Mouse (Mus musculus) hindbrain, postnatal 0 days (tissue): ENCODE data around the gene Pakap. TPM values are rescaled to one million over a fixed set of nuclear protein-coding genes. Genes with fewer than 3 reads are reported as not detected.

Experiments used
- ATAC-seq: fragments of 200-750 bp; cut with Nextera tagmentation; 2 replicates; pipeline ENCODE4 v1.8.0; 2017; ENCODE audit warnings: mild to moderate bottlenecking, moderate TSS enrichment, moderate library complexity
- DNase-seq: peaks from one replicate; pipeline ENCODE4 v3.0.0-alpha.2; 2015; ENCODE audit warnings: low spot score
- H3K27ac ChIP-seq: fragments of 300-500 bp; sonication (generic); 2 replicates; pipeline ENCODE4 v1.5.1; 2014; ENCODE audit warnings: mild to moderate bottlenecking
- H3K27me3 ChIP-seq: fragments of 300-500 bp; sonication (generic); 2 replicates; pipeline ENCODE4 v1.6.1; 2014; ENCODE audit warnings: low read length, mixed read lengths; ENCODE audit not compliant: insufficient read depth
- H3K36me3 ChIP-seq: fragments of 300-500 bp; sonication (generic); 2 replicates; pipeline ENCODE4 v1.6.1; 2014; ENCODE audit warnings: low read length, mixed read lengths; ENCODE audit not compliant: insufficient read depth
- H3K4me1 ChIP-seq: fragments of 300-500 bp; sonication (generic); 2 replicates; pipeline ENCODE4 v1.6.1; 2014; ENCODE audit warnings: antibody characterized with exemption, low read length, mixed read lengths; ENCODE audit not compliant: insufficient read depth
- H3K4me2 ChIP-seq: fragments of 300-500 bp; sonication (generic); 2 replicates; pipeline ENCODE4 v1.6.1; 2014; ENCODE audit warnings: low read depth, mild to moderate bottlenecking, low read length, moderate library complexity, mixed read lengths
- H3K4me3 ChIP-seq: fragments of 300-500 bp; sonication (generic); 2 replicates; pipeline ENCODE4 v1.5.1; 2014; ENCODE audit warnings: low read length
- H3K9ac ChIP-seq: fragments of 300-500 bp; sonication (generic); replicated peaks from 2 replicates; pipeline ENCODE4 v1.6.1; 2014; ENCODE audit warnings: mild to moderate bottlenecking, low read length, moderate library complexity, mixed read lengths
- H3K9me3 ChIP-seq: fragments of 300-500 bp; sonication (generic); 2 replicates; pipeline ENCODE4 v1.6.1; 2016; ENCODE audit warnings: low read length, mixed read lengths
- CTCF ChIP-seq: IDR thresholded peaks from 2 replicates; pipeline ENCODE4 v1.5.1; 2016; ENCODE audit warnings: antibody characterized with exemption, control low read depth, low read depth
- WGBS: fragments of 180-500 bp; shearing (Covaris S2); extraction: QIAGEN DNeasy Blood & Tissue Kit; methylation state at CpG from one replicate; pipeline ENCODE4 v1.1.7; 2014; 5-methylcytosine and 5-hydroxymethylcytosine counted together
- polyA plus RNA-seq: library from polyadenylated mRNA; unstranded; fragments of >200 nt; fragmentation: Nextera tagmentation; extraction: Ambion mirVana; gene quantifications from 2 replicates; pipeline ENCODE4 v1.2.1, GENCODE M21; 2015
- total RNA-seq: library from RNA; depleted of rRNA; stranded (reverse); fragments of >200 nt; gene quantifications from 2 replicates; pipeline ENCODE4 v1.2.3, GENCODE M21; 2014

Pakap gene
- total and polyA plus RNA-seq, 2 experiments from 2014 or later: 9.7 to 14.3 TPM

DNA sequence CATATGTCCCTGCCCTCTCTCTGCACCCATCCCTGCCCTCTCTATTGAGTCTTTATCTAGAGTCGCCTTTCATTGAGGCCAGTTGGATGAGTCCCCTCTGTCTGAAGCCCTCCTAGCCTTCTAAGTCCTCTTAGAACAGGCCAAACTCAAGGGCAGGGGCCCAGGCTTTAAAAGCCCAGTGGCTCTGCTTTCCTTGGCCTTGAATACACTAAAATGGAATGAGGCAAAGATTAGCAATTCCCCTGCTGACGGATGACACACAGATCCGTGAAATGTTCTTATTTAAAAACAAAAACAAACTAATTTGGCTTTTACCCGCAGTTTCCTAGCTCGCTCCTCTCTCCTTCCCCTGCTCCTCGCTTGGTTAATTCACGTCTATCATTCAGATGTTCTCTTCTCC is 194.4 kb downstream of the Pakap start:
- H3K36me3 ChIP-seq: no peaks in the 10 kb centered on the region
- no peak overlapping the region for H3K9ac ChIP-seq
- WGBS: 37% methylated on average over 7 of the region's 7 CpGs
- H3K4me3 ChIP-seq: no peak overlapping the region
- H3K4me2 ChIP-seq: no peak overlapping the region
- 0 out of 2 replicates have a peak, but pooled peaks cover 3% of the 10 kb centered on the region for H3K4me1 ChIP-seq
- H3K27me3 ChIP-seq: no peaks in the 10 kb centered on the region
- TF ChIP-seq CTCF: no peak
- DNase-seq (no peak), ATAC-seq (no peak)
- peak overlapping the region; percentile 20; the same call in 1 of the 2 replicates for H3K27ac ChIP-seq
- no peaks in the 10 kb centered on the region for H3K9me3 ChIP-seq

DNA sequence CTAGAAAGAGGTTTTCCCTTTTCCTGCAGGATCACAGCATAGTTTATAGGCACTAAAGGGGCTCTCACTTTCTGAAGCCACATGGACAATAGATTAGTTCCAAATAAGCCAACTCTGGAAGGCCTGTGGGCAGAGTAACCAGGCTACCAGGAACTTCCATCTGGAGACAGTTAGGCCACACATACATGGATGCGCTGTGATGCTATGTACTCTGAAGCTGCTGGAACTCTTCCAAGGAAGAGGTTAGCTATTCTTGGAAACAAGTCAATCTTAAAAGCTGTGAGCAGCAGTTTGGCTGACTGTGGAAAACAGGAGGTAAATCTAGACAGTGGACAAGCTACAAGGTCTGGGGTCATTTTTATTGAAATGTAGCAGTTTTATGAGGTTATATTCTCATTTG is 196.4 kb downstream of the Pakap start:
- 34% methylated on average over 1 of the region's 1 CpGs for WGBS
- H3K27me3 ChIP-seq: no peaks in the 10 kb centered on the region
- no peak overlapping the region for H3K4me2 ChIP-seq
- H3K9me3 ChIP-seq: no peaks in the 10 kb centered on the region
- TF ChIP-seq CTCF: no peak
- peak; percentile 81 for DNase-seq
- H3K27ac ChIP-seq: peak overlapping the region; percentile 22; the same call in 1 of the 2 replicates
- no peak overlapping the region for H3K4me3 ChIP-seq
- no peak for ATAC-seq
- H3K36me3 ChIP-seq: no peaks in the 10 kb centered on the region
- 0 out of 2 replicates have a peak, but pooled peaks cover 3% of the 10 kb centered on the region for H3K4me1 ChIP-seq
- H3K9ac ChIP-seq: no peak overlapping the region

DNA sequence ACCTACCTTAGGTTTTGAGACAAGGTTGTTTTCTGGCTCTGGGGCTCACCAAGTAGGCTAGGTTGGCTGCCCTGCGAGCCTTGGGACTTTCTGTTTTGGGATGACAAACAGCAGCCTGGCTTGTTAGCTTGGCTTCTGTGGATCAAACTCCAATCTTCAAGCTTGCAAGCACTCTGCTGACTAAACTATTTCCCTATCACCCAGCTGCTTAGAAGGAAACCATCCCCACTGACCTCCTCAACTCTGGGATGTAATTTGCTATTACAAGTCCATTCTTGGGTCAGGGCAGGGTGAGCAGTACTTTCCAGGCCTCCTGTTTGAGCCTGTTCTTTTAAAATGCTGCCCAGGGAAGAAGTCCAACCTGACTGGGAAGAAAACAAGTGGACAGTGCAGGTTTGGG is 196.9 kb downstream of the Pakap start:
- no peak for TF ChIP-seq CTCF
- Histone ChIP-seq H3K4me1 (0 out of 2 replicates have a peak, but pooled peaks cover 3% of the 10 kb centered on the region), H3K4me3 (no peak overlapping the region), H3K27me3 (no peaks in the 10 kb centered on the region), H3K9ac (no peak overlapping the region), H3K36me3 (no peaks in the 10 kb centered on the region), H3K9me3 (no peaks in the 10 kb centered on the region), H3K4me2 (no peak overlapping the region), H3K27ac (peak overlapping the region; percentile 22; the same call in 1 of the 2 replicates)
- no peak for DNase-seq
- 83% methylated on average over 1 of the region's 1 CpGs for WGBS
- no peak for ATAC-seq

DNA sequence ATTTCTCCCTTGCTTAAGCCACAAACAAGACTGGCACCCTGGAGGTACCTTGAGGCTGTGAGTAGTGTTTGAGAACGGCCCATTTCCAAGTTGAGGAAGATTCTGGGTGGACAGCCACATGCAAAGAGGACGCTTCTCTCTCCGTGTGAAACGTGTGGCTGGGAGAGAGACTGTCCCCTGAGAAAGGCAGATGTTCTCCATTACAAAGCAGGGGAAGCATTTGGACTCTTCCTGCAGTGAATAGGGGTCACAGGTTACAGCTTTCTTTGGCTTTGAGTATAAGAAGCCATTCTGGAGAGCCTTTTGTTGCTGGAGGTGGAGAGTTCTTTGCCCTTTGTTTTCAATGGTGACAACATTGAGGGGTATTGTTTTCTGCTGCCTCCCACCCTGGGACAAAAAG is 197.8 kb downstream of the Pakap start:
- H3K27me3 ChIP-seq: no peaks in the 10 kb centered on the region
- no peak for TF ChIP-seq CTCF
- whole genome bisulfite sequencing: 20% methylated on average over 4 of the region's 4 CpGs
- ATAC-seq: no peak
- no peak overlapping the region for H3K9ac ChIP-seq
- no peaks in the 10 kb centered on the region for H3K9me3 ChIP-seq
- no peak overlapping the region for H3K27ac ChIP-seq
- H3K4me2 ChIP-seq: no peak overlapping the region
- 0 out of 2 replicates have a peak, but pooled peaks cover 3% of the 10 kb centered on the region for H3K4me1 ChIP-seq
- H3K4me3 ChIP-seq: no peak overlapping the region
- no peaks in the 10 kb centered on the region for H3K36me3 ChIP-seq
- no peak for DNase-seq

DNA sequence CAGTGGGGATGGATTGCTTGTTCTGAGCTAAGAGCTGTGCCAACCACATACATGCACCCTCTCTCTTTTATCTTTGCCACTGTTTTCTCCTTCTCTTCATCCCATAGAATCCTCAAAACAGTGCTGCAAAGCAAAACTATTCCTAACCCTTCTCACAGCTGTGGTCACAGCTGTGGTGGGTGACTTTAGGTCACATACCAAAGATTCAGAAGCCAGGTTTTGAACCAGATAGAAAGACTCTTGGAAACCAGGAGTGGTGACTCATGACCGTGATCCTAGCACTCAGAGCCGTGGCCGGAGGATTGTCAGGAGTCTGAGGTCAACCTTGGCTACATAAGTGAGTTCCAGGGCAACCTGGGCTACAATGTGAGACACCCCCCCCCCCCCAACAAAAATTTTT is 201.0 kb downstream of the Pakap start:
- DNase-seq (no peak), ATAC-seq (no peak)
- TF ChIP-seq CTCF: no peak
- no peak overlapping the region for H3K9ac ChIP-seq
- no peak overlapping the region for H3K4me2 ChIP-seq
- H3K36me3 ChIP-seq: no peaks in the 10 kb centered on the region
- H3K27me3 ChIP-seq: no peaks in the 10 kb centered on the region
- no peak overlapping the region for H3K4me3 ChIP-seq
- 91% methylated on average over 3 of the region's 3 CpGs for WGBS
- no peaks in the 10 kb centered on the region for H3K4me1 ChIP-seq
- no peaks in the 10 kb centered on the region for H3K9me3 ChIP-seq
- H3K27ac ChIP-seq: no peak overlapping the region

DNA sequence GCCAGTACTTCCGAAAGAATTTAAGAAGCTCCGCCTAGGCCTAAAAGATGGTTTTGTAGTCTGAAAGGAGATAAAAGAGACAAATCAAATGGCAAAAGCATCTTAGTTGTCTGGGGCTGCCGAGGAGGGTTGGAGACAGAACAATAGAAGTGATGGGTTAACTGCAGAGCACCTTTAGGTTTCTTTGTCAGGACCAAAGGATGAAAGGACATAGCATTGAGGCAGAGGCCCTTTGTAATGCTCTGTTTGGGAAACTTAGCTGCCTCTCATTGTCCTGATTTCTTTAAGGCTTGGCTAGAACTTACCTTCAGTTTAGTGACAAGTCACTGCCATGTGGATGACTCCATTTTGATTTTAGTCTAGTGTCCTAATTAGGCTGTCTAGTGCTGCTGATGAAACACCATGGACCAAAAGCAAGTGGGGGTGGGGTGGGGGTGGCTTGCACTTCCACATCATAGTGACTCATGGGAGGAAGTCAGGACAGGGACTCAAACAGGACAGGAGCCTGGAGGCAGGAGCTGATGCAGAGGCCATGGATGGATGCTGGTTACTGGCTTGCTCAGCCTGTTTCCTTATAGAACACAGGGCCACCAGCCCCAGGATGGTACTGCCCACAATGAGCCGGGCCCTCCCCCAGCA is 202.3 kb downstream of the Pakap start:
- DNase-seq (no peak), ATAC-seq (no peak)
- H3K9me3 ChIP-seq: no peaks in the 10 kb centered on the region
- no peak for TF ChIP-seq CTCF
- no peak overlapping the region for H3K4me2 ChIP-seq
- no peaks in the 10 kb centered on the region for H3K36me3 ChIP-seq
- H3K27me3 ChIP-seq: no peaks in the 10 kb centered on the region
- H3K4me1 ChIP-seq: no peaks in the 10 kb centered on the region
- WGBS: 53% methylated on average over 4 of the region's 4 CpGs
- no peak overlapping the region for H3K27ac ChIP-seq
- H3K9ac ChIP-seq: no peak overlapping the region
- no peak overlapping the region for H3K4me3 ChIP-seq

DNA sequence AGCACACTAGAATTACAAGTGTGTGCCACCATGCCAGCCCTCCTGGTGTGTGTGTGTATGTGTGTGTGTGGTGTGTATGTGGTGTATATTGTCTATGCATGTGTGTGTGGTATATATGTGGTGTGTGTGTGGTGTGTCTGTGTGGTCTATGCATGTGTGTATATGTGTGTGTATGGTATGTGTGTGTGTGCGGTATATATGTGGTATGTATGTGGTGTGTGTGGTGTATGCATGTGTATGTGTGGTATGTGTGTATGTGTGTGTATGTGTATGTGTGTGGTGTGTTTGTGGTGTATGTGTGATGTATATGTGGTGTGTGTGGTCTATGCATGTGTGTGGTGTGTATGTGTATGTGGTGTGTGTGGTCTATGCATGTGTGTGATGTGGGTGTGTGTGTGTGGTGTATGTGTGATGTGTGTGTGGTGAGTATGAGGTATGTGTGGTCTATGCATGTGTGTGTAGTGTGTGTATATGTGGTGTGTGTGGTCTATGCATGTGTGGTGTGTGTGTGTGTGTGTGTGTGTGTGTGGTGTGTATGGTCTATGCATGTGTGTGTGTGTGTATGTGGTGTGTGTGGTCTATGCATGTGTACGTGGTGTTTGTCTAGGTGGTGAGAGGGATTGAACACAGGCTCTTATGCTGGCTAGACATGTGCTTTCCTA is 203.7 kb downstream of the Pakap start:
- Histone ChIP-seq H3K27me3 (no peaks in the 10 kb centered on the region), H3K27ac (no peak overlapping the region), H3K9ac (no peak overlapping the region), H3K9me3 (no peaks in the 10 kb centered on the region), H3K36me3 (no peaks in the 10 kb centered on the region), H3K4me1 (no peaks in the 10 kb centered on the region), H3K4me2 (no peak overlapping the region), H3K4me3 (no peak overlapping the region)
- DNase-seq: no peak
- TF ChIP-seq CTCF: no peak
- 83% methylated on average over 2 of the region's 2 CpGs for WGBS
- peak; percentile 18; the same call in 1 of the 2 replicates for ATAC-seq
